Mouse (Mus musculus): ENCODE data around the gene Ppp1r13b.

DNA sequence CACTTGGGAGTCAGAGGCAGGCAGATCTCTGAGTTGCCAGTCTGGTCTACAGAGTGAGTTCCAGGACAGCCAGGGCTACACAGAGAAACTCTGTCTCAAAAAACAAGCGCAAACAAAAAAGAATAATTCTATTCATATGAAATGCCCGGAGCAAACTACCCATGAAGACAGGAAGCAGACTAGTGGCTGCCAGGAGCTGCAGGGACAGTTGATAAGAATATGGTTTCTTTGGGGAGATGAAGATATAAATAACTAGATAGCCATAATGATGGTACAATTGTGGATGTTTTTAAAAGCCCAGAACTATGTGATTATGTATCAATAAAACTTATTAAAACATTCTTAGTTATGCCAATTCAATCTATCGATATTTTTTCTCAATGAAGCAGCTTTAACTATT, 25.9 kb downstream of the Ppp1r13b start:
- no peak for TF ChIP-seq POLR2A (IDR thresholded peaks at IDR 0.05; ENCODE audit: insufficient read depth, low read depth, low read length)
- TF ChIP-seq CTCF (IDR thresholded peaks at IDR 0.05), result no peak

Data from heart, adult 2 months (tissue).